Mouse (Mus musculus): ENCODE results near the gene Ptges2.

GRCm38 (mm10) chr2:32395946-32396621 is 388 bp downstream of the Ptges2 start:
- TF ChIP-seq CTCF (IDR thresholded peaks at IDR 0.05; ENCODE audit: control insufficient read depth, insufficient read depth, insufficient read length) (no peak), USF1 (IDR thresholded peaks at IDR 0.05; ENCODE audit: low read depth) (no peak), MYOD1 (IDR thresholded peaks at IDR 0.05; ENCODE audit: control insufficient read depth, insufficient read length, low read depth) (no peak)
